18 mouse cellular contexts compared by ENCODE assay signal in genomic region chr19:56385546-56385945, GRCm38 (mm10).
"Had no signal": no experiment of that assay in that cellular context is flagged by ENCODE, and none has a peak within 500 bp of the region (broad histone marks: within the 10 kb centered on the region; RNA-seq: fewer than 3 reads in every experiment).

No protein-coding gene starts in this region.

- H3K4me1 ChIP-seq: midbrain, embryonic 10.5 days; midbrain, embryonic 12.5 days; neural tube, embryonic 13.5 days; neural tube, embryonic 15.5 days had no signal

- H3K9ac ChIP-seq: lung, embryonic 14.5 days; midbrain, embryonic 12.5 days; neural tube, embryonic 13.5 days; neural tube, embryonic 15.5 days had no signal

- H3K27me3 ChIP-seq: midbrain, embryonic 12.5 days; neural tube, embryonic 13.5 days; neural tube, embryonic 15.5 days had no signal

- H3K4me3 ChIP-seq: midbrain, embryonic 10.5 days; midbrain, embryonic 12.5 days; myocyte; neural tube, embryonic 13.5 days; neural tube, embryonic 15.5 days had no signal

- H3K36me3 ChIP-seq: midbrain, embryonic 10.5 days; midbrain, embryonic 12.5 days; neural tube, embryonic 13.5 days; neural tube, embryonic 15.5 days had no signal

- H3K9me3 ChIP-seq: midbrain, embryonic 10.5 days; midbrain, embryonic 12.5 days; neural tube, embryonic 13.5 days; neural tube, embryonic 15.5 days had no signal

- H3K4me2 ChIP-seq: lung, embryonic 14.5 days; midbrain, embryonic 12.5 days; neural tube, embryonic 13.5 days; neural tube, embryonic 15.5 days had no signal

- DNase-seq: lung, adult 18-20 months; lung, embryonic 14.5 days; lung, postnatal 10 days; lung, postnatal 4 days; midbrain, embryonic 14.5 days; retina, postnatal 1 day; right cerebral cortex, adult 18-20 months; right cerebral cortex, postnatal 25 days; right cerebral cortex, postnatal 4 days; spleen, adult 18-20 months; thymus, adult 18-20 months; thymus, postnatal 14 days; thymus, postnatal 36 days had no signal

- H3K27ac ChIP-seq: midbrain, embryonic 10.5 days; midbrain, embryonic 12.5 days; neural tube, embryonic 13.5 days; neural tube, embryonic 15.5 days had no signal
